Mouse (Mus musculus) intestine, postnatal 0 days (tissue): ENCODE data around the gene Cox11. TPM values are rescaled to one million over a fixed set of nuclear protein-coding genes. Genes with fewer than 3 reads are reported as not detected.

Source experiments
- ATAC-seq: fragments of 200-750 bp; cut with Nextera tagmentation; 2 replicates; pipeline ENCODE4 v1.8.0; 2017; ENCODE audit warnings: mild to moderate bottlenecking, moderate TSS enrichment, moderate library complexity
- H3K27ac ChIP-seq: fragments of 300-500 bp; sonication (generic); 2 replicates; pipeline ENCODE4 v1.5.1; 2014; ENCODE audit warnings: mild to moderate bottlenecking, low read depth, low read length, moderate library complexity
- H3K27me3 ChIP-seq: fragments of 300-500 bp; sonication (generic); replicated peaks from 2 replicates; pipeline ENCODE4 v1.6.1; 2014; ENCODE audit warnings: low read length, mixed read lengths; ENCODE audit not compliant: control insufficient read depth, insufficient read depth
- H3K36me3 ChIP-seq: fragments of 300-500 bp; sonication (generic); 2 replicates; pipeline ENCODE4 v1.6.1; 2014; ENCODE audit warnings: mild to moderate bottlenecking, moderate library complexity; ENCODE audit not compliant: control insufficient read depth, insufficient read depth
- H3K4me1 ChIP-seq: fragments of 300-500 bp; sonication (generic); replicated peaks from 2 replicates; pipeline ENCODE4 v1.6.1; 2014; ENCODE audit warnings: antibody characterized with exemption, low read length, mixed read lengths; ENCODE audit not compliant: control insufficient read depth, insufficient read depth
- H3K4me2 ChIP-seq: fragments of 300-500 bp; sonication (generic); replicated peaks from 2 replicates; pipeline ENCODE4 v1.6.1; 2014; ENCODE audit warnings: low read depth, mild to moderate bottlenecking, moderate library complexity
- H3K4me3 ChIP-seq: fragments of 300-500 bp; sonication (generic); 2 replicates; pipeline ENCODE4 v1.5.1; 2014; ENCODE audit warnings: low read depth, low read length
- H3K9ac ChIP-seq: fragments of 300-500 bp; sonication (generic); 2 replicates; pipeline ENCODE4 v1.6.1; 2014; ENCODE audit warnings: mild to moderate bottlenecking, low read depth, low read length
- H3K9me3 ChIP-seq: fragments of 300-500 bp; sonication (generic); 2 replicates; pipeline ENCODE4 v1.6.1; 2016; ENCODE audit warnings: mixed run types; ENCODE audit not compliant: control insufficient read depth
- CTCF ChIP-seq: sonication (generic); IDR thresholded peaks from 2 replicates; pipeline ENCODE4 v1.5.1; 2016; ENCODE audit warnings: low read depth, mild to moderate bottlenecking, control low read depth, antibody characterized with exemption, moderate library complexity
- WGBS: fragments of 180-500 bp; shearing (Covaris S2); extraction: QIAGEN DNeasy Blood & Tissue Kit; methylation state at CpG from one replicate; pipeline ENCODE4 v1.1.7; 2014; 5-methylcytosine and 5-hydroxymethylcytosine counted together
- polyA plus RNA-seq: library from polyadenylated mRNA; unstranded; fragments of >200 nt; fragmentation: Nextera tagmentation; extraction: Ambion mirVana; gene quantifications from 2 replicates; pipeline ENCODE4 v1.2.1, GENCODE M21; 2015

Gene Cox11
- polyA plus RNA-seq, 1 experiment from 2014 or later, result 26.8 TPM

GRCm38 (mm10) chr11:90634661-90635060, 3.3 kb upstream of the Cox11 start:
- Histone ChIP-seq H3K36me3 (no peaks in the 10 kb centered on the region), H3K4me1 (no peaks in the 10 kb centered on the region; the same call in 1 of the 2 replicates), H3K27ac (no peak overlapping the region), H3K9ac (no peak overlapping the region), H3K4me3 (no peak overlapping the region), H3K4me2 (no peak overlapping the region), H3K27me3 (no peaks in the 10 kb centered on the region), H3K9me3 (no peaks in the 10 kb centered on the region)
- no peak for TF ChIP-seq CTCF
- no peak for ATAC-seq
- 91% methylated on average over 3 of the region's 3 CpGs for WGBS

GRCm38 (mm10) chr11:90638312-90638830, 398 bp downstream of the Cox11 start:
- Histone ChIP-seq H3K4me2 (peak overlapping the region; percentile 84), H3K27ac (peak overlapping the region; percentile 86), H3K36me3 (peaks cover 11% of the 10 kb centered on the region), H3K9me3 (no peaks in the 10 kb centered on the region), H3K4me1 (no peaks in the 10 kb centered on the region; the same call in 1 of the 2 replicates), H3K4me3 (peak overlapping the region; percentile 88), H3K9ac (peak overlapping the region; percentile 93), H3K27me3 (no peaks in the 10 kb centered on the region)
- no peak for TF ChIP-seq CTCF
- WGBS, result under 1% methylated on average over 54 of the region's 54 CpGs
- peak; percentile 53 for ATAC-seq

GRCm38 (mm10) chr11:90649777-90650176, 11.8 kb downstream of the Cox11 start:
- no peak for TF ChIP-seq CTCF
- Histone ChIP-seq H3K4me1 (no peaks in the 10 kb centered on the region), H3K27me3 (no peaks in the 10 kb centered on the region), H3K9ac (no peak overlapping the region), H3K36me3 (peaks cover 34% of the 10 kb centered on the region), H3K4me2 (no peak overlapping the region), H3K4me3 (no peak overlapping the region), H3K27ac (no peak overlapping the region), H3K9me3 (no peaks in the 10 kb centered on the region)
- WGBS, result 68% methylated on average over 6 of the region's 6 CpGs
- no peak for ATAC-seq

GRCm38 (mm10) chr11:90650231-90650885, 12.4 kb downstream of the Cox11 start:
- H3K9me3 ChIP-seq, result no peaks in the 10 kb centered on the region
- no peak; the same call in 1 of the 2 replicates for ATAC-seq
- no peak overlapping the region for H3K9ac ChIP-seq
- no peaks in the 10 kb centered on the region for H3K4me1 ChIP-seq
- 74% methylated on average over 9 of the region's 9 CpGs for WGBS
- TF ChIP-seq CTCF, result no peak
- H3K4me3 ChIP-seq, result no peak overlapping the region
- H3K36me3 ChIP-seq, result peaks cover 32% of the 10 kb centered on the region
- H3K27ac ChIP-seq, result no peak overlapping the region
- no peaks in the 10 kb centered on the region for H3K27me3 ChIP-seq
- H3K4me2 ChIP-seq, result no peak overlapping the region

- TF ChIP-seq CTCF, result no peak
- WGBS, result 89% methylated on average over 4 of the region's 4 CpGs
- H3K4me3 ChIP-seq, result no peak overlapping the region
- no peaks in the 10 kb centered on the region for H3K4me1 ChIP-seq
- H3K4me2 ChIP-seq, result no peak overlapping the region
- ATAC-seq, result no peak
- H3K9ac ChIP-seq, result no peak overlapping the region
- H3K36me3 ChIP-seq, result peaks cover 32% of the 10 kb centered on the region
- no peaks in the 10 kb centered on the region for H3K27me3 ChIP-seq
- no peak overlapping the region for H3K27ac ChIP-seq
- H3K9me3 ChIP-seq, result no peaks in the 10 kb centered on the region
Observed at GRCm38 (mm10) chr11:90652603-90653002, 14.6 kb downstream of the Cox11 start.

GRCm38 (mm10) chr11:90657527-90657926, 19.6 kb downstream of the Cox11 start:
- Histone ChIP-seq H3K4me2 (no peak overlapping the region), H3K9ac (no peak overlapping the region), H3K9me3 (no peaks in the 10 kb centered on the region), H3K4me3 (no peak overlapping the region), H3K4me1 (no peaks in the 10 kb centered on the region), H3K27ac (no peak overlapping the region), H3K36me3 (peaks cover 45% of the 10 kb centered on the region), H3K27me3 (no peaks in the 10 kb centered on the region)
- ATAC-seq, result no peak
- 81% methylated on average over 12 of the region's 12 CpGs for WGBS
- no peak for TF ChIP-seq CTCF
